Mouse (Mus musculus) large intestine, adult 2 months (tissue): Measurements from ENCODE around the gene Cyp2d40. TPM values are rescaled to one million over a fixed set of nuclear protein-coding genes. Genes with fewer than 3 reads are reported as not detected.
"Not testable (repeated sequence)": the region's sequence is repeated elsewhere in the genome, so short reads cannot be mapped to it uniquely, and the experiment has no call there.

Experiments
- DNase-seq: peaks from one replicate; pipeline ENCODE4 v3.0.0-alpha.2; 2012; ENCODE audit warnings: low read depth, low spot score
- WGBS: fragments of 180-500 bp; shearing (Covaris S2); methylation state at CpG from one replicate; pipeline ENCODE4 v1.1.7; 2018; 5-methylcytosine and 5-hydroxymethylcytosine counted together
- polyA plus RNA-seq: library from polyadenylated mRNA; depleted of rRNA; stranded (reverse); fragments of >200 nt; gene quantifications from 2 replicates; pipeline ENCODE4 v1.2.3, GENCODE M21; 2012; rRNA removed

Cyp2d40 gene
- 0.09 TPM in 1 of 2 replicates, not detected in the other for polyA plus RNA-seq

- no peak for DNase-seq
- 80% methylated on average over 9 of the region's 9 CpGs for WGBS
Measured at GRCm38 (mm10) chr15:82763631-82764420, at the start of gene Cyp2d40. TSS of gene Cyp2d40 (minus strand) at chr15:82764183.

GRCm38 (mm10) chr15:82810556-82810955 lies 46.6 kb upstream of the Cyp2d40 start:
- 68% methylated on average over 1 of the region's 1 CpGs for WGBS
- DNase-seq = no peak

GRCm38 (mm10) chr15:82809511-82809910 lies 45.5 kb upstream of the Cyp2d40 start:
- 58% methylated on average over 6 of the region's 6 CpGs for WGBS
- no peak for DNase-seq

- peak; percentile 63 for DNase-seq
- 36% methylated on average over 5 of the region's 5 CpGs for WGBS
Measured at GRCm38 (mm10) chr15:82806969-82807763, 43.2 kb upstream of the Cyp2d40 start.

GRCm38 (mm10) chr15:82804708-82805639 lies 41.0 kb upstream of the Cyp2d40 start:
- peak; percentile 55 for DNase-seq
- WGBS = 75% methylated on average over 5 of the region's 5 CpGs

- WGBS = 33% methylated on average over 3 of the region's 3 CpGs
- no peak for DNase-seq
Measured at GRCm38 (mm10) chr15:82795936-82796440, 32.0 kb upstream of the Cyp2d40 start.

- WGBS = 27% methylated on average over 5 of the region's 5 CpGs
- peak; percentile 55 for DNase-seq
Measured at GRCm38 (mm10) chr15:82794277-82794676, 30.3 kb upstream of the Cyp2d40 start, which contains the start of gene Cyp2d26. TSS of gene Cyp2d26 (minus strand) at chr15:82794294.

- WGBS = 39% methylated on average over 6 of the region's 6 CpGs
- DNase-seq = no peak
Measured at GRCm38 (mm10) chr15:82793868-82794267, 29.9 kb upstream of the Cyp2d40 start.

- WGBS = 42% methylated on average over 1 of the region's 1 CpGs
- DNase-seq = no peak
Measured at GRCm38 (mm10) chr15:82793454-82793853, 29.5 kb upstream of the Cyp2d40 start.

GRCm38 (mm10) chr15:82792566-82792965 lies 28.6 kb upstream of the Cyp2d40 start:
- DNase-seq = no peak
- WGBS = 93% methylated on average over 11 of the region's 11 CpGs

GRCm38 (mm10) chr15:82784581-82784980 lies 20.6 kb upstream of the Cyp2d40 start:
- 96% methylated on average over 1 of the region's 1 CpGs for WGBS
- no peak for DNase-seq

GRCm38 (mm10) chr15:82783800-82784199 lies 19.8 kb upstream of the Cyp2d40 start:
- WGBS = 84% methylated on average over 1 of the region's 1 CpGs
- DNase-seq = no peak

- WGBS = 91% methylated on average over 5 of the region's 5 CpGs
- not testable (repeated sequence) for DNase-seq
Measured at GRCm38 (mm10) chr15:82777856-82778255, 13.9 kb upstream of the Cyp2d40 start.

GRCm38 (mm10) chr15:82765943-82766342 lies 2.0 kb upstream of the Cyp2d40 start:
- no peak for DNase-seq
- 82% methylated on average over 2 of the region's 2 CpGs for WGBS

GRCm38 (mm10) chr15:82764881-82765280 lies 898 bp upstream of the Cyp2d40 start:
- DNase-seq = no peak
- WGBS = 84% methylated on average over 6 of the region's 6 CpGs

- DNase-seq = no peak
- WGBS = 43% methylated on average over 1 of the region's 1 CpGs
Measured at GRCm38 (mm10) chr15:82748141-82748540, 15.8 kb downstream of the Cyp2d40 start.

GRCm38 (mm10) chr15:82747516-82747915 lies 16.5 kb downstream of the Cyp2d40 start:
- no peak for DNase-seq
- 18% methylated on average over 1 of the region's 1 CpGs for WGBS

- not testable (repeated sequence) for DNase-seq
- WGBS = 92% methylated on average over 4 of the region's 4 CpGs
Measured at GRCm38 (mm10) chr15:82733331-82733925, 30.6 kb downstream of the Cyp2d40 start.
